Mouse (Mus musculus): ENCODE data around the gene Cbx6.

DNA sequence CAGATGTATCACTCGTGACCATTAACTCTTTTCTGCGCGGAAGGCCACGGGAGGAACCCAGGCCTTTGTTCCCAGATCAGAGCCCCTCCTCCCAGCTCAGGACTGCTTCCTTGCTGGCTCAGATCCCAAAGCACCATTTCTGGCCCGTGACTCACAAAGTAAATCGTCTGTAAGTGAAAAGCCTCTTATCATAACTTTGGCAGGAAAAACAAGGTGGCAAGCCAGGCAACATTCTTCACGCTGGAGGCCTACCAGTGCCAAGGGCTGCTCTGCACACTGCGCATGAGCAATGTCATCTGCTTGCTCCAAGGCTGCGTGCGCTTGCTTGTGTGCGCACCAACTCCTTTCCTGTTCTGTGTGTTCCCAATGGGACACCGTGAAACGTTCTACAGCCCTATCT is 44.8 kb upstream of the Cbx6 start:
- no peak for TF ChIP-seq MAX (IDR thresholded peaks at IDR 0.05)
- TF ChIP-seq CTCF (IDR thresholded peaks at IDR 0.05; ENCODE audit: control insufficient read depth, insufficient read depth, insufficient read length) = no peak

All from C2C12 (cell line).